Mouse (Mus musculus) monocyte, adult 2 months (primary cell): ENCODE measurements around the gene Ubap1.

ENCODE experiments used
- DNase-seq, 2 experiments: peaks; one replicate each; pipeline ENCODE4 v3.0.0; 2022; ENCODE audit warnings: low spot score in 2 of 2, low read depth in 1 of 2

Gene Ubap1

GRCm38 (mm10) chr4:41353265-41353664 lies 4.5 kb downstream of the Ubap1 start:
- DNase-seq = no peak

DNA sequence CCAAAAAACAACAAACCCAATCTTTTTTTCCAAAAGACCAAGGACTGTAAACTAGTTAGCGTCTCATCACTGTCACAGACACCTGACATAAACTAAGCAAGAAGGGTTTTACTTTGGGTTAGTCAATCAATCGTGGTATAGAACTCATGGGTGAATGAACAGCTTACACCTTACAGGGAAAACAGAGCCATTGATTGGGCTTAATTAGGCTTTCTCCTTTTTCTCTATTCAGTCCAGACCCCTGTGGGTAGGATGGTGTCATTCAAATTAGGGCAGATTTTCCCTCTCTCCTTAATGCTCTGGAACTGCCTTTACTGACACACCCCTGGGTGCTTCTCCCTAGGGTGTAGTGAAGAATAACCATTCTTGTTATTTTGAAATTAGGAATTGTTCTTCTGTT lies 8.4 kb downstream of the Ubap1 start:
- no peak for DNase-seq

DNA sequence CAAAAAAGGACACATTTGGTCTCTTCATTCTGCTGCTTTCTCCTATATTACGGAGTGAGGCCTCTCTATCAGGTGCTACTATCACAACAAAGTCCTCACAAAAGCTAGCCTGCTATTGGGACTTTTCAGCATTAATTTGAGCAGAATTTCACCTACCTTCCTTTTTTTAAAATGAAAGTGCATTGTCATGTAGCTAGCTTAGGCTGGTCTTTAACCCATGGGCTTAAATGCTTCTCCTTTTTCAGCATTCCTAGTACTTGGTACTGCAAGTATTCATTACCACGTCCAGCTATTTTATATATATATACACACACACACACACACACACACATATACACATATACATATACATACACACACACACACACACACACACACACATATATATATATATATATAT lies 9.9 kb downstream of the Ubap1 start:
- DNase-seq = no peak

DNA sequence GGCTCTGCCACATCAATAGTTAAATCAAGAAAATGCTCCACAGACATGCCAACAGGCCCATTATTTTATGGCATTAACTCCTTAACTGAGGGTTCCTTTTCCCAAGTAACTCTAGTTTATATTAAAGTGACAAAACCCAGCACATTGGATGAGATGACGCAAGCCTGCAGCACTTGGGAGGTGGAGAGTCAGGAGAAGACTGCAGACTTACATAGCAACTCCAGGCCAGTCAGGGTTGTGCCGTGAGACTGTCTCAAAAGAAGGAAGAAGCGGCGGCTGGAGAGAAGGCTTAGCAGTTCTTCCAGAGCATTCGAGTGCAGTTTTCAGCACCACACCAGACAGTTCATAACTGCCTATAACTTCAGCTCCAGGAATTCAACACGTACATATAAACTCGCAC lies 10.6 kb downstream of the Ubap1 start:
- DNase-seq = no peak

GRCm38 (mm10) chr4:41361059-41361458 lies 12.3 kb downstream of the Ubap1 start:
- DNase-seq = no peak

GRCm38 (mm10) chr4:41368198-41368597 lies 19.4 kb downstream of the Ubap1 start:
- peak; percentile 30 to 37 for DNase-seq

DNA sequence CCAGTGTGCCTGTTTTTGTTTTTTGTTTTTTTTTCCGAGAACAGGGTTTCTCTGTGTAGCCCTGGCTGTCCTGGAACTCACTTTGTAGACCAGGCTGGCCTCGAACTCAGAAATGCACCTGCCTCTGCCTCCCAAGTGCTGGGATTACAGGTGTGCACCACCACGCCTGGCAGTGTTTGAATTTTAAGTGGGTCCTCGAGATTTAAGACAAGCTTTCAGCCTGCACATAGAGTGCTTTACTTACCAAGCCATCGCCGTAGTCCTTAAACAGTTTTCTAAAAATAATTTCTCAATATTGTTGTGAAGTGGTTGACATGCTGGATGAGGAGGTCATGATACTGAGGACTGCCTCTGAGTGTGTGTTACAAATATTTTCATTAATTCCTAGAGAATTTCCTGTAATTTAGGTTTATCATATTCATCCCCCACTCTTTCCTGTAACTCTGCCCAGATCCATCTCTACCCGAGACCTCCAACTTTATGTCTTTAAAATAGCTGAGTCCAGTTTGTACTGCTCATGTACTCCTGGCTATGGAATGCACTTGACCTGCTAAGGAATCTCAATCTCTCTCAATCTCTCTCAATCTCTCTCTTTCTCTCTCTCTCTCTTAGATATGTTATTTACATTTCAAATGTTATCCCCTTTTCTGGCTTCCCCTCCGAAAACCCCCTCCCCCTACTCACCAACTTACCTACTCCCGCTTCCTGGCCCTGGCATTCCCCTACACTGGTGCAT lies 21.1 kb downstream of the Ubap1 start:
- DNase-seq = no peak

GRCm38 (mm10) chr4:41377567-41377966 lies 28.8 kb downstream of the Ubap1 start:
- DNase-seq = no peak

DNA sequence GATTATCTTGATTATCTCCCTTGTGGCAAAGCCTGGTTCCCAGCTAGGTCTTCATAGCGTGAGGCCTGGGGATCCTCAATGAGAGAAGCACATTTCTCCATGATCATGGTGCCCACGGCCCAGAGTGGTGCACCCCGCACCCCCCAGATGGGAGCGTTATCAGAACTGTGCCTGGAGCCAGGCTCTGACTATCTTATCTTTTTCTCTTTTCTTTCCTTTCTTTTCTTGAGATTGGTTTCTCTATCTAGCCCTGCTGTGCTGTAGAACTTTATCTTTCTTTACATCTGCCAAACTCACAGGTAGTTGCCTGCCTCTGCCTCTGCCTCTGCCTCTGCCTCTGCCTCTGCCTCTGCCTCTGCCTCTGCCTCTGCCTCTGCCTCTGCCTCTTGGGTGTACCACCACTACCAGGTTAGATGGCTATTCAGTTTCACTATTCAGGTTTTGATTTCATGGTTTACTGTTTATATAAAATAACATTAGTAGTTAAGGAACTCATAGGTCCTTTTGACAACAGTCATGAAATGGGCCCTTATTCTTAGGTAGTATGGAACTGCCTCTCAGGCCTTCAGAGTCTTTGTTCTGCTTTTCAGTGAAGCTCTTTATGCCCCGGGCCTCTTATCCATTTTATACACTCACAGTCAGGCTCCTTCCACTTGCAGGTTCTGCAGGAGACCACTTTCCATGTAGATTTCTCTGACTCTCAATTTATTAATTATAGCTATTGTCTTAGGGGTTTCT lies 32.6 kb downstream of the Ubap1 start:
- no peak for DNase-seq

DNA sequence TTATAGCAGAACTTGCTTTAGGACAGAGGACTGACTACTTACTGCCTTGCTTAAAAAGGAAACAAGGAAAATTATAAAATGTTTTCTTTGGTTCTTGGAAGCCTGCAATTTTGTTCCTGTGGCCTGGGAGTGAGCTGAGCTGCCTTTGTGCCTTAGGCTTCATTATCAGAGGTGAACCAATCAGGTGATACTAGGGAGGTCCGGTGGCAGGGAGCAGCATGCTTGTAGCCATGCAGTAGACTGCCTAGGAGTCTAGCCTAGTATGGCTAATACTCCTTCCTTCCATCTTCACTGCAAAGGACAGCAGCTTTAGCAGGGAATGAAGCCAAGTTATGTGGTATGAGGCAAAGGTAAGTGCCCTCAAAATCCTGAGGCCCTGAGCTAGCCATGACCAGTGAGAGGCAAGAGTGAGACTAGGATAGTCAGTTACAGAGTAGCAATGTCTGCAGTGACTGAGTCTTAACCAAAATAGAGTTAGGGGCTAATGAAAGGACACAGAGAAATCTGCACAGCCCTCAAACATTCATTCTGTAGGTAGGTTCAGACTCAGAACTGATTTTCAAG lies 37.7 kb downstream of the Ubap1 start:
- no peak for DNase-seq

- DNase-seq = no peak
Observed at GRCm38 (mm10) chr4:41387755-41388469, 39.1 kb downstream of the Ubap1 start.

- no peak for DNase-seq
Observed at GRCm38 (mm10) chr4:41388616-41389015, 39.8 kb downstream of the Ubap1 start.

DNA sequence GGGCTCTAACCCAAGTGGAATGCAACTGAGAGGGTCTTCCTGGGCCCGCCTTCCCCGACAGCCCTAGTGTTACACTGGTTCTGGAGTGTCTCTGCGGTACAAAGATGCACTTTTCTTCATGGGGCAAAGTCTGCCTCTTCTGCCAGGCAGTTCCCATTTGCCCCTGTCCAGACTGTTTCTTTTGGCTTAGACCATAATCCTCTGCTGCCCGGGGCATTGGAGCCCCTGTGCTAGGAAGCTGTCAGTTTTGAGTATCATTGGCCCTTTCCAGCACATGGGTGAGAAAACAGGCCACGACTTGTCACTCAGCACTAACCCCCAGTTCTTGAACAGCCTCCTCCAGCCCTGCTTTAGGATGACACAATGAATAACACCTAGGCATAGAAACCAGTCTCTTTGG lies 40.4 kb downstream of the Ubap1 start:
- no peak for DNase-seq

DNA sequence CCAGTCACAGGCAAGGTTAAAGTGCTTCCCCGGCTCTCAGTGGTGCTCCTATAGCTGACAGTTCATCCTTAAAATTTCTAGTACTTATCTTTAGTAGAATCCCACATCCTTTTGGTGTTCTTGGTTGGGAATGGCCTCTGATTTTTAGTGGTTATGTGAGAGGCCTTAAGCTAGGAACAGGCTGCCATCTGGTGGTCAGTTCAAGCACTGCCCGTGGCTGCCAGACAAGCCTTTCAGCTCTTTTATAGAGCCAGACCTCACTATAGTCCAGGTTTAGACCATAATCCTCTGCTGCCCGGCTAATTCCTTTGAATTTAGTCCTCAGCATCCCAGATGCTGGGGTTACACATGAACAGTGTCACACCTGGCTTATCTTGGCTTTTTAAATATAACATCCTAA lies 41.3 kb downstream of the Ubap1 start:
- DNase-seq = peak in 1 of 2 experiments; percentile 59

DNA sequence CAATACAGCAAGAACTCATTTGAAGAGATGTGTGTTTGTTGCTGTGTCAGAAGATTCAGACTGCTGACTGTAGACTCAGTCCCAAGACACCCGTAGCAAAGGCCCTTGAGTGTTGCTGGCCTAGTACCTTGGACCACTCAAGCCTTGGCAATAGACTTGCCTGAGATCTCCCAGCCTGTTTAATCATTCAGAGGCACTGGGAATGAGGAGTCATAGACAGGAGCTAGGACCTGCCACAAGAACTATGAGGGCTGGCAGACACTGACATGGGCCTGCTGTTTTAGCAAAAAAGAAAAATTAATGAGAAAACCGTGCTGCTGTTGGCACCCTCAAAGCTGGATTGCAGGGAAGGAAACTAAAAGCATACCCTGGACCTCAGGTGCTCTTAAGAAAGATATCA lies 42.2 kb downstream of the Ubap1 start:
- DNase-seq = no peak

GRCm38 (mm10) chr4:41394651-41395050 lies 45.9 kb downstream of the Ubap1 start:
- no peak for DNase-seq

DNA sequence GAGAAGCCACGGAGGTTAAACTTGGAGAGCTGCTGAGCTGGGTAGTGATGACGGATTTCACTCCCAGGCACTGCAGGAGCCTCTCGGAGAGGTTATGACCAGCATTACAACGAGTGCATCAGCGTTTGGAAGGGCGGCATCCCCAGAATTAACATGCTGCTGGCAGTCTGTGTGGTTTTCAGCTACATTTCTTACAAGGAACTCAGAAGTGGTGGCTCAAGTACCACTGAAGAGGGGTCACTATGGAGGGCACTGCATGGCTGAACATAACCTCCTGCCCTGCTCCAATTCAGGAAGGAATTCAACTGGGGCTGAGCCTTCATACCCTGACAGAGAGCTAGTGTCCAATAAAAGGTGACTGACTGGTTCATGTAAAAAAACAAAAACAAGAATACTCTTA lies 49.6 kb downstream of the Ubap1 start:
- DNase-seq = no peak

GRCm38 (mm10) chr4:41399904-41400303 lies 51.1 kb downstream of the Ubap1 start:
- DNase-seq = no peak

- no peak for DNase-seq
Observed at GRCm38 (mm10) chr4:41401167-41401566, 52.4 kb downstream of the Ubap1 start.

GRCm38 (mm10) chr4:41401573-41401972 lies 52.8 kb downstream of the Ubap1 start:
- no peak for DNase-seq

DNA sequence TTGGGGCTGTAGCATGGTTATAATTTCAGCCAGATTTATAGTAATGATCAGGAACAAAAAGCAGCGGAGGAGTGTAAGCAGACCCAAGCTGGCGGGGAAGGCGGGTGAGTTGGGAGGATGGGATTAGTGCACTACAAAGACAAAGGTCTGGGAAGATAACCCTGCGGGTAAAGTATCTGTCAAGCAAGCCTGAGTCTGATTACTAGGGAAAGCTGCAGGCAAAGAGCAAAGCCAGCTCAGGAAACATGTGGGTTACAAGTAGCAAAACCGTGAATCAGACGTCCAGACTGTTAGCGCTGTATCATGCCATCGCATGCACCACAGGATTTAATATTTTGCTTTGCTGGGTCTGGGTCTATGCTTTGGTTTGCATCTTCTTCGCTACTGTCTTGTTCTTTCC lies 57.8 kb downstream of the Ubap1 start:
- no peak for DNase-seq

DNA sequence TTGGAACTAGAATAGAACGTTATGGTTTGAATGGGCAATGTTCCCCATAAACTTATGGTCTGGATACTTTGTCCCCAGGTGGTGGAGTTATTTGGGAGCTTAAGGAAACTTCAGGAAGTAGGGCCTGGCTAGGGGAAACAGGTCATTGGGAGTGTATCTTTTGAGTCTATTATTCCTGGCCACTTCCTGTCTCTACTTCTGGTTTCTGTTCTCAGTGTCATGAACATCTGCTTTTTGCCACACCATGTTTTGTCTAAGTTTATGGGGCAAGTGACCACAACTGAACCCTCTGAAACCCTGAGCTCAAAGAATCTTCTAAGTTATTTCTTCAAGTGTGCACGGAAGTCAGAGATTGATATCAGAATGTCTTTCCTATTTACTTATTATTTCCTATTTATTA lies 58.6 kb downstream of the Ubap1 start:
- DNase-seq = no peak
